ENCODE assay signal across 10 mouse cellular contexts in the genomic region with DNA sequence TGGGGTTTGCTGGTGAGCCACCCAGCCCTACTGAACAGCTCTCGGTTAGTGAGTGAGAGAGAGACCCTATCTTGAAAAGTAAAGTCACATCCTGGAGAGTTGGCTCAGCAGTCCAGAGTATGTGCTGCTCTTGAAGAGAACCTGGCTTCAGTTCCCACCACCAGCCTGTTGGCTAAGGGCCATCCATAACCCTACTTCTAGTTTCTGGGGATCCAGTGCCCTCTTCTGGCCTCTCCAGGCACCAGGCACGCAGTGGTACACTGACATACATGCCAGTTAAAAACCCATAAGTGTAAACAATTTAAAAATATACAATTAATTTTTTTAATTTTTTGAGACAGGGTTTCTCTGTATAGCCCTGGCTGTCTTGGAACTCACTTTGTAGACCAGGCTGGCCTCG. TPM values are rescaled to one million over a fixed set of nuclear protein-coding genes. Genes with fewer than 3 reads are reported as not detected.
DNase-seq lines count a peak whose midpoint lies in the region; ATAC-seq and TF ChIP-seq lines count a peak whose summit lies in the region.
"Had no signal": no experiment of that assay in that cellular context is flagged by ENCODE, and none has a peak within 500 bp of the region (broad histone marks: within the 10 kb centered on the region; RNA-seq: fewer than 3 reads in every experiment).

No protein-coding gene starts in this region.

- H3K4me1 ChIP-seq in midbrain, postnatal 0 days (ENCODE audit: insufficient read depth, low read length) = no peaks in the 10 kb centered on the region
- H3K4me1 ChIP-seq in midbrain, embryonic 16.5 days (ENCODE audit: control insufficient read depth, insufficient read depth, low read length) = no peaks in the 10 kb centered on the region
- H3K4me1 ChIP-seq in forebrain, embryonic 14.5 days (ENCODE audit: control insufficient read depth, insufficient read depth, low read length) = peaks cover 8% of the 10 kb centered on the region; the same call in 1 of the 2 replicates

- 77% methylated on average over 3 of the region's 3 CpGs for WGBS in midbrain, postnatal 0 days
- 82% methylated on average over 3 of the region's 3 CpGs for WGBS in midbrain, embryonic 16.5 days
- WGBS in forebrain, embryonic 14.5 days = 89% methylated on average over 3 of the region's 3 CpGs

- no peak overlapping the region for H3K9ac ChIP-seq in midbrain, postnatal 0 days (replicated peaks; ENCODE audit: low read length, poor library complexity, severe bottlenecking)
- H3K9ac ChIP-seq in midbrain, embryonic 16.5 days (ENCODE audit: low read depth, low read length) = no peak overlapping the region
- H3K9ac ChIP-seq in forebrain, embryonic 14.5 days (ENCODE audit: low read length) = no peak overlapping the region
- H3K9ac ChIP-seq: neural tube, embryonic 12.5 days had no signal

- peak; percentile 47 to 57 for DNase-seq in cerebellum, postnatal 10 days
- DNase-seq in cerebellum, adult 11-12 months = no peak
- no peak for DNase-seq in midbrain, postnatal 0 days (ENCODE audit: low spot score)
- DNase-seq in induced T-regulatory cell, adult 2 months (ENCODE audit: low read depth) = peak; percentile 65
- peak; percentile 38 for DNase-seq in thymus, postnatal 25 days
- no peak for DNase-seq in right cerebral cortex, postnatal 14 days
- no peak for DNase-seq in forebrain, embryonic 14.5 days (ENCODE audit: low spot score)

- H3K27me3 ChIP-seq in midbrain, postnatal 0 days (ENCODE audit: insufficient read depth, low read length) = no peaks in the 10 kb centered on the region
- H3K27me3 ChIP-seq in midbrain, embryonic 16.5 days (ENCODE audit: control insufficient read depth, insufficient read depth, low read depth, low read length) = no peaks in the 10 kb centered on the region
- H3K27me3 ChIP-seq in forebrain, embryonic 14.5 days (replicated peaks; ENCODE audit: control insufficient read depth, insufficient read depth, low read length) = no peaks in the 10 kb centered on the region
- H3K27me3 ChIP-seq: neural tube, embryonic 12.5 days had no signal

- peaks cover 4% of the 10 kb centered on the region; the same call in 1 of the 2 replicates for H3K36me3 ChIP-seq in midbrain, postnatal 0 days (ENCODE audit: insufficient read depth, low read length)
- H3K36me3 ChIP-seq in midbrain, embryonic 16.5 days (ENCODE audit: control insufficient read depth, insufficient read depth, low read length) = no peaks in the 10 kb centered on the region
- peaks cover 8% of the 10 kb centered on the region for H3K36me3 ChIP-seq in forebrain, embryonic 14.5 days (ENCODE audit: control insufficient read depth, insufficient read depth, low read length)

- no peak overlapping the region for H3K4me3 ChIP-seq in midbrain, postnatal 0 days (ENCODE audit: low read depth, low read length)
- no peak overlapping the region for H3K4me3 ChIP-seq in midbrain, embryonic 16.5 days (ENCODE audit: low read depth, low read length)
- no peak overlapping the region for H3K4me3 ChIP-seq in forebrain, embryonic 14.5 days (ENCODE audit: low read depth, low read length)
- H3K4me3 ChIP-seq: neural tube, embryonic 12.5 days had no signal

- ATAC-seq in midbrain, postnatal 0 days (ENCODE audit: low FRiP score) = no peak
- no peak for ATAC-seq in midbrain, embryonic 16.5 days
- ATAC-seq in forebrain, embryonic 14.5 days = no peak

- no peak overlapping the region for H3K27ac ChIP-seq in midbrain, postnatal 0 days (ENCODE audit: low read depth, low read length)
- no peak overlapping the region for H3K27ac ChIP-seq in midbrain, embryonic 16.5 days (ENCODE audit: low read length)
- no peak overlapping the region for H3K27ac ChIP-seq in forebrain, embryonic 14.5 days (ENCODE audit: low read depth, low read length)
- H3K27ac ChIP-seq: neural tube, embryonic 12.5 days had no signal

- no peak overlapping the region for H3K4me2 ChIP-seq in midbrain, postnatal 0 days (ENCODE audit: low read depth, low read length, poor library complexity, severe bottlenecking)
- H3K4me2 ChIP-seq in midbrain, embryonic 16.5 days (ENCODE audit: low read length) = no peak overlapping the region
- no peak overlapping the region for H3K4me2 ChIP-seq in forebrain, embryonic 14.5 days (ENCODE audit: low read length)
- H3K4me2 ChIP-seq: heart, embryonic 11.5 days; neural tube, embryonic 12.5 days had no signal

- peak; percentile 6; the same call in 1 of the 2 replicates for TF ChIP-seq CTCF in midbrain, postnatal 0 days (IDR thresholded peaks at IDR 0.05)

- no peaks in the 10 kb centered on the region for H3K9me3 ChIP-seq in midbrain, postnatal 0 days (ENCODE audit: low read length)
- H3K9me3 ChIP-seq in midbrain, embryonic 16.5 days (replicated peaks; ENCODE audit: control insufficient read depth, low read length, poor library complexity, severe bottlenecking) = no peaks in the 10 kb centered on the region
- H3K9me3 ChIP-seq in forebrain, embryonic 14.5 days (replicated peaks; ENCODE audit: control insufficient read depth, low read length) = no peaks in the 10 kb centered on the region
- H3K9me3 ChIP-seq: neural tube, embryonic 12.5 days had no signal

RNA-seq across cellular contexts. Expression of a gene that starts 2.2 kb away (rescaled TPM):
- 1.9 and 3.3 TPM in 2 replicates for total RNA-seq in midbrain, postnatal 0 days (2014; rRNA removed)
- 4.5 TPM in 2 replicates for polyA plus RNA-seq in midbrain, postnatal 0 days (2015; fragmentation: Nextera tagmentation; extraction: Ambion mirVana)
- polyA plus RNA-seq in midbrain, embryonic 16.5 days (2015; fragmentation: Nextera tagmentation; extraction: Ambion mirVana) = 2.5 and 3.1 TPM in 2 replicates
- polyA plus RNA-seq in forebrain, embryonic 14.5 days (2014; fragmentation: Nextera tagmentation; extraction: Ambion mirVana) = 2.7 and 3.4 TPM in 2 replicates

RNA-seq across cellular contexts. Expression of a gene that starts 8.3 kb away (rescaled TPM):
- 605 and 614 TPM in 2 replicates for total RNA-seq in midbrain, postnatal 0 days (2014; rRNA removed)
- 227 and 260 TPM in 2 replicates for polyA plus RNA-seq in midbrain, postnatal 0 days (2015; fragmentation: Nextera tagmentation; extraction: Ambion mirVana)
- 185 and 220 TPM in 2 replicates for polyA plus RNA-seq in midbrain, embryonic 16.5 days (2015; fragmentation: Nextera tagmentation; extraction: Ambion mirVana)
- 281 and 371 TPM in 2 replicates for polyA plus RNA-seq in forebrain, embryonic 14.5 days (2014; fragmentation: Nextera tagmentation; extraction: Ambion mirVana)

RNA-seq across cellular contexts. Expression of a gene that starts 14.4 kb away (rescaled TPM):
- total RNA-seq in midbrain, postnatal 0 days (2014; rRNA removed) = 90.5 and 96.3 TPM in 2 replicates
- polyA plus RNA-seq in midbrain, postnatal 0 days (2015; fragmentation: Nextera tagmentation; extraction: Ambion mirVana) = 95.7 and 104 TPM in 2 replicates
- polyA plus RNA-seq in midbrain, embryonic 16.5 days (2015; fragmentation: Nextera tagmentation; extraction: Ambion mirVana) = 67.7 and 76.5 TPM in 2 replicates
- 98.7 and 131 TPM in 2 replicates for polyA plus RNA-seq in forebrain, embryonic 14.5 days (2014; fragmentation: Nextera tagmentation; extraction: Ambion mirVana)

RNA-seq across cellular contexts. Expression of a gene that starts 15.6 kb away (rescaled TPM):
- 313 and 334 TPM in 2 replicates for total RNA-seq in midbrain, postnatal 0 days (2014; rRNA removed)
- polyA plus RNA-seq in midbrain, postnatal 0 days (2015; fragmentation: Nextera tagmentation; extraction: Ambion mirVana) = 143 and 146 TPM in 2 replicates
- 134 and 145 TPM in 2 replicates for polyA plus RNA-seq in midbrain, embryonic 16.5 days (2015; fragmentation: Nextera tagmentation; extraction: Ambion mirVana)
- polyA plus RNA-seq in forebrain, embryonic 14.5 days (2014; fragmentation: Nextera tagmentation; extraction: Ambion mirVana) = 77.5 and 85.7 TPM in 2 replicates

RNA-seq across cellular contexts. Expression of a gene that starts 25.3 kb away (rescaled TPM):
- total RNA-seq in midbrain, postnatal 0 days (2014; rRNA removed) = 0.66 and 2.7 TPM in 2 replicates
- 2.9 TPM in 2 replicates for polyA plus RNA-seq in midbrain, postnatal 0 days (2015; fragmentation: Nextera tagmentation; extraction: Ambion mirVana)
- 3.0 and 3.1 TPM in 2 replicates for polyA plus RNA-seq in midbrain, embryonic 16.5 days (2015; fragmentation: Nextera tagmentation; extraction: Ambion mirVana)
- polyA plus RNA-seq in forebrain, embryonic 14.5 days (2014; fragmentation: Nextera tagmentation; extraction: Ambion mirVana) = 1.2 TPM in 2 replicates

Comparison
In these comparisons a context has a peak if more than half of its experiments do, and no peak if none do; other contexts are left out.
1. DNase-seq: peak in cerebellum, postnatal 10 days (2 of 2), induced T-regulatory cell, adult 2 months (single experiment) and thymus, postnatal 25 days (single experiment); none in cerebellum, adult 11-12 months (single experiment), midbrain, postnatal 0 days (single experiment), right cerebral cortex, postnatal 14 days (single experiment) and forebrain, embryonic 14.5 days (single experiment).